Comparison of ENCODE assay signal across 22 mouse cellular contexts in the genomic region with DNA sequence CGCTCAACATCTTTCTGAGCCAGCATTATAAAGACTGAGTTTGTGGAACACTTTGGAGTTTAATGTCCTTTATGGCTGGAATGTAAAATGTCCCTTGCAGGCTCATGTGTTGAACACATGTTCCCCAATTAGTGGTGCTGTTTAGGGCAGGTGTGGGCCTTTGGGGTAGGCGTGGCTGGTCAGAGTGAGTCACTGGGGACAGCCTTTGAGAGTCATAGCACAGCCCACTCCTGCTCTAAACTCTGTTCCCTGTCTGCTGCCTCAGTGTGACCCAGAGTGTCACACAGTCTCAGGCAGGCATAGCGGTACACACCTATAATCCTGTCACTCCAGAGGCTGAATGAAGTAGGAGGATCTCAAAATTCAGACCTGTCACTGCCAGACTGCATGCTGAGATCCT.
DNase-seq lines count a peak whose midpoint lies in the region; ATAC-seq lines count a peak whose summit lies in the region.
"Had no signal": no experiment of that assay in that cellular context is flagged by ENCODE, and none has a peak within 500 bp of the region (broad histone marks: within the 10 kb centered on the region; RNA-seq: fewer than 3 reads in every experiment).

No protein-coding gene starts in this region.

- no peak overlapping the region for H3K9ac ChIP-seq in embryonic facial prominence, embryonic 12.5 days
- H3K9ac ChIP-seq in midbrain, embryonic 15.5 days: no peak overlapping the region
- H3K9ac ChIP-seq in midbrain, embryonic 16.5 days (ENCODE audit: low read depth, low read length): no peak overlapping the region
- no peak overlapping the region for H3K9ac ChIP-seq in limb, embryonic 12.5 days (replicated peaks)
- H3K9ac ChIP-seq: forebrain, postnatal 0 days; hindbrain, embryonic 15.5 days; kidney, embryonic 15.5 days; liver, embryonic 13.5 days; midbrain, embryonic 12.5 days had no signal

- H3K9me3 ChIP-seq in embryonic facial prominence, embryonic 12.5 days: no peaks in the 10 kb centered on the region
- no peaks in the 10 kb centered on the region for H3K9me3 ChIP-seq in embryonic facial prominence, embryonic 10.5 days
- H3K9me3 ChIP-seq in midbrain, embryonic 15.5 days: no peaks in the 10 kb centered on the region
- no peaks in the 10 kb centered on the region for H3K9me3 ChIP-seq in midbrain, embryonic 16.5 days (replicated peaks; ENCODE audit: control insufficient read depth, low read length, poor library complexity, severe bottlenecking)
- no peaks in the 10 kb centered on the region for H3K9me3 ChIP-seq in limb, embryonic 12.5 days
- H3K9me3 ChIP-seq: hindbrain, embryonic 15.5 days; kidney, embryonic 15.5 days; liver, embryonic 13.5 days; midbrain, embryonic 12.5 days had no signal

- H3K36me3 ChIP-seq in embryonic facial prominence, embryonic 12.5 days: no peaks in the 10 kb centered on the region
- H3K36me3 ChIP-seq in embryonic facial prominence, embryonic 10.5 days (replicated peaks): no peaks in the 10 kb centered on the region
- no peaks in the 10 kb centered on the region for H3K36me3 ChIP-seq in midbrain, embryonic 15.5 days (replicated peaks)
- H3K36me3 ChIP-seq in midbrain, embryonic 16.5 days (ENCODE audit: control insufficient read depth, insufficient read depth, low read length): no peaks in the 10 kb centered on the region
- no peaks in the 10 kb centered on the region for H3K36me3 ChIP-seq in limb, embryonic 12.5 days
- H3K36me3 ChIP-seq: hindbrain, embryonic 15.5 days; kidney, embryonic 15.5 days; liver, embryonic 13.5 days; midbrain, embryonic 12.5 days had no signal

- no peak for DNase-seq in embryonic facial prominence, embryonic 10.5 days (ENCODE audit: low spot score)
- no peak for DNase-seq in spleen, postnatal 10 days (ENCODE audit: low spot score in 2 of 2)
- no peak for DNase-seq in spleen, postnatal 4 days (ENCODE audit: low spot score in 2 of 2)
- DNase-seq: adrenal gland, postnatal 25 days; cerebellum, adult 9-10 months; forebrain, postnatal 0 days; gastrocnemius, postnatal 36 days; heart, postnatal 4 days; liver, embryonic 13.5 days; lung, adult 2 months; lung, postnatal 14 days; thymus, postnatal 25 days had no signal

- ATAC-seq in embryonic facial prominence, embryonic 12.5 days (ENCODE audit: insufficient number of reproducible peaks, insufficient read depth, low FRiP score, low TSS enrichment): 0 out of 2 replicates have a peak, but pooled peaks have one; percentile 64
- 0 out of 2 replicates have a peak, but pooled peaks have one; percentile 56 for ATAC-seq in midbrain, embryonic 15.5 days (replicated peaks)
- ATAC-seq in midbrain, embryonic 16.5 days: no peak
- ATAC-seq in limb, embryonic 12.5 days (ENCODE audit: insufficient number of reproducible peaks, insufficient read depth, low FRiP score, low TSS enrichment, low read depth): peak; percentile 83
- ATAC-seq: forebrain, postnatal 0 days; intestine, embryonic 16.5 days had no signal

- WGBS in embryonic facial prominence, embryonic 12.5 days: 69% methylated on average over 3 of the region's 3 CpGs
- 83% methylated on average over 3 of the region's 3 CpGs for WGBS in embryonic facial prominence, embryonic 10.5 days
- WGBS in midbrain, embryonic 15.5 days: 75% methylated on average over 3 of the region's 3 CpGs
- 84% methylated on average over 3 of the region's 3 CpGs for WGBS in midbrain, embryonic 16.5 days
- 40% methylated on average over 3 of the region's 3 CpGs for WGBS in limb, embryonic 12.5 days

- H3K4me2 ChIP-seq in embryonic facial prominence, embryonic 12.5 days (replicated peaks): no peak overlapping the region
- no peak overlapping the region for H3K4me2 ChIP-seq in midbrain, embryonic 15.5 days
- H3K4me2 ChIP-seq in midbrain, embryonic 16.5 days (ENCODE audit: low read length): no peak overlapping the region
- H3K4me2 ChIP-seq in limb, embryonic 12.5 days: no peak overlapping the region
- H3K4me2 ChIP-seq: hindbrain, embryonic 15.5 days; kidney, embryonic 15.5 days; liver, embryonic 13.5 days; midbrain, embryonic 12.5 days had no signal

- H3K27ac ChIP-seq in embryonic facial prominence, embryonic 12.5 days: no peak overlapping the region
- H3K27ac ChIP-seq in embryonic facial prominence, embryonic 10.5 days (replicated peaks): no peak overlapping the region
- H3K27ac ChIP-seq in midbrain, embryonic 15.5 days: no peak overlapping the region
- no peak overlapping the region for H3K27ac ChIP-seq in midbrain, embryonic 16.5 days (ENCODE audit: low read length)
- H3K27ac ChIP-seq in limb, embryonic 12.5 days: peak overlapping the region; percentile 90
- H3K27ac ChIP-seq: hindbrain, embryonic 15.5 days; left cerebral cortex, adult 2 months; liver, embryonic 13.5 days; midbrain, embryonic 12.5 days had no signal

- no peaks in the 10 kb centered on the region for H3K27me3 ChIP-seq in embryonic facial prominence, embryonic 12.5 days
- 0 out of 2 replicates have a peak, but pooled peaks cover 3% of the 10 kb centered on the region for H3K27me3 ChIP-seq in embryonic facial prominence, embryonic 10.5 days (replicated peaks; ENCODE audit: low read depth, poor library complexity, severe bottlenecking)
- no peaks in the 10 kb centered on the region for H3K27me3 ChIP-seq in midbrain, embryonic 15.5 days (replicated peaks)
- no peaks in the 10 kb centered on the region for H3K27me3 ChIP-seq in midbrain, embryonic 16.5 days (ENCODE audit: control insufficient read depth, insufficient read depth, low read depth, low read length)
- no peaks in the 10 kb centered on the region for H3K27me3 ChIP-seq in limb, embryonic 12.5 days
- H3K27me3 ChIP-seq: hindbrain, embryonic 15.5 days; kidney, embryonic 15.5 days; liver, embryonic 13.5 days had no signal

- H3K4me3 ChIP-seq in embryonic facial prominence, embryonic 12.5 days: no peak overlapping the region
- H3K4me3 ChIP-seq in embryonic facial prominence, embryonic 10.5 days: no peak overlapping the region
- no peak overlapping the region for H3K4me3 ChIP-seq in midbrain, embryonic 15.5 days
- no peak overlapping the region for H3K4me3 ChIP-seq in midbrain, embryonic 16.5 days (ENCODE audit: low read depth, low read length)
- H3K4me3 ChIP-seq in limb, embryonic 12.5 days (replicated peaks): no peak overlapping the region
- H3K4me3 ChIP-seq: erythroblast, embryonic 14.5 days; hindbrain, embryonic 15.5 days; kidney, embryonic 15.5 days; left cerebral cortex, adult 2 months; liver, embryonic 13.5 days; midbrain, embryonic 12.5 days had no signal

- H3K4me1 ChIP-seq in embryonic facial prominence, embryonic 12.5 days: peaks cover 20% of the 10 kb centered on the region
- H3K4me1 ChIP-seq in embryonic facial prominence, embryonic 10.5 days: peaks cover 25% of the 10 kb centered on the region
- H3K4me1 ChIP-seq in midbrain, embryonic 15.5 days: no peaks in the 10 kb centered on the region
- H3K4me1 ChIP-seq in midbrain, embryonic 16.5 days (ENCODE audit: control insufficient read depth, insufficient read depth, low read length): no peaks in the 10 kb centered on the region
- peaks cover 63% of the 10 kb centered on the region for H3K4me1 ChIP-seq in limb, embryonic 12.5 days (replicated peaks)
- H3K4me1 ChIP-seq: liver, embryonic 13.5 days had no signal
